Mouse (Mus musculus): Measurements from ENCODE around the gene Rdh12. TPM values are rescaled to one million over a fixed set of nuclear protein-coding genes. Genes with fewer than 3 reads are reported as not detected.

Rdh12 gene
- polyA plus RNA-seq, 1 experiment from 2014 or later = 2.5 TPM

DNA sequence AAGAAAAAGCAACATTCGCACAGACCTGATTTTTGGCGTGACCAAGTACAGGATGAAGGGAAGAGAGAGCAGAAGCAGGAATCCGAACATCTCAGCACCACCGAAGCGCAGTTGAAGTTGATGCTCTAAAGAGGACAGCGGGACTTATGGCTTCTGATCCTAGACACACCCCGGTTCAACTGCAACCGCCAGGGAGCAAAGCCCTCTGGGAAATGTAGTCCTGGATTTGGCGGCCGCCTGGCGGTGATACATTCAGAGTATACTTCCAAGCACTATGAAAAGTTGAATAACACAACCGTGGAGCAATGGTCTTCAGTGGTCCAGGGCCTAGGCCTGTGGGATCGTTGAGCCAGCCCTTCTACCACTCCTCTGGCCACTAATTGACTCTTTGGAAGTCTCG, 17.0 kb upstream of the Rdh12 start:
- WGBS = 5% methylated on average over 14 of the region's 14 CpGs
- Histone ChIP-seq H3K27ac (peak overlapping the region; percentile 42; the same call in 1 of the 2 replicates), H3K36me3 (peaks cover 18% of the 10 kb centered on the region), H3K4me3 (replicated peaks) (peak overlapping the region; percentile 65), H3K27me3 (no peaks in the 10 kb centered on the region), H3K4me1 (replicated peaks) (peaks cover 10% of the 10 kb centered on the region), H3K9ac (replicated peaks) (peak overlapping the region; percentile 70), H3K9me3 (no peaks in the 10 kb centered on the region), H3K4me2 (peak overlapping the region; percentile 65)
- ATAC-seq (ENCODE audit: insufficient number of reproducible peaks, insufficient read depth, low FRiP score, low TSS enrichment, low read depth) = peak; percentile 86

GRCm38 (mm10) chr12:79192193-79192592, 16.5 kb upstream of the Rdh12 start, which contains the start of gene Rdh11:
Gene Rdh11, minus strand, starts transcription at chr12:79192293.
- Histone ChIP-seq H3K4me3 (replicated peaks) (peak within 1 kb of the TSS; percentile 65), H3K36me3 (peaks cover 13% of the 10 kb centered on the region), H3K9ac (replicated peaks) (peak within 1 kb of the TSS; percentile 70), H3K4me1 (replicated peaks) (peaks cover 10% of the 10 kb centered on the region), H3K4me2 (peak within 1 kb of the TSS; percentile 65), H3K27ac (peak within 1 kb of the TSS; percentile 42; the same call in 1 of the 2 replicates), H3K27me3 (no peaks in the 10 kb centered on the region), H3K9me3 (no peaks in the 10 kb centered on the region)
- no peak for ATAC-seq (ENCODE audit: insufficient number of reproducible peaks, insufficient read depth, low FRiP score, low TSS enrichment, low read depth)
- 58% methylated on average over 6 of the region's 6 CpGs for WGBS

- H3K27ac ChIP-seq = no peak overlapping the region
- H3K4me2 ChIP-seq = no peak overlapping the region
- no peak overlapping the region for H3K9ac ChIP-seq (replicated peaks)
- H3K4me3 ChIP-seq (replicated peaks) = no peak overlapping the region
- ATAC-seq (ENCODE audit: insufficient number of reproducible peaks, insufficient read depth, low FRiP score, low TSS enrichment, low read depth) = no peak
- 5% methylated on average over 3 of the region's 3 CpGs for WGBS
- no peaks in the 10 kb centered on the region for H3K27me3 ChIP-seq
- no peaks in the 10 kb centered on the region for H3K9me3 ChIP-seq
- peaks cover 10% of the 10 kb centered on the region for H3K4me1 ChIP-seq (replicated peaks)
- H3K36me3 ChIP-seq = peaks cover under 1% of the 10 kb centered on the region; the same call in 1 of the 2 replicates
Measured at GRCm38 (mm10) chr12:79193441-79193840, 15.3 kb upstream of the Rdh12 start.

DNA sequence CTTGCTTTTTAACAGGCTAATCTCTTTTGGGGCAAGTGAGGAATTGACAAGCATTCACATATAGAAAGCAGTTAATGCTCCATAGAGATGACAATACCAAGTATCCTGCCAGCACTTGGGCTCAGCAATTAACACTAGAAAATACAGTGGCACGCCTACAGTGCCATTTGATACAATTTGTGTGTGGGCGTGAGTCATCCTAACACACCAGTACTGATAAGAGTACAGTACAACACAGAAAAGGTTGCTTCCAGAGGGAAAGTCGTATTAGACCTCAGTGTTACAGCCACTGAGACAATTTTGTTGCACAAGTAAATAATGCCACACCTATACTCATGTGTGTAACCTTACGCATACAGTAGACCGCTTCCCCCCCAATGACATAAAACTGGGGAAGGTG, 11.6 kb upstream of the Rdh12 start:
- no peaks in the 10 kb centered on the region for H3K4me1 ChIP-seq (replicated peaks)
- H3K27ac ChIP-seq = no peak overlapping the region
- H3K4me2 ChIP-seq = no peak overlapping the region
- H3K27me3 ChIP-seq = no peaks in the 10 kb centered on the region
- H3K4me3 ChIP-seq (replicated peaks) = no peak overlapping the region
- no peak for ATAC-seq (ENCODE audit: insufficient number of reproducible peaks, insufficient read depth, low FRiP score, low TSS enrichment, low read depth)
- no peak overlapping the region for H3K9ac ChIP-seq (replicated peaks)
- 86% methylated on average over 5 of the region's 5 CpGs for WGBS
- H3K36me3 ChIP-seq = no peaks in the 10 kb centered on the region
- H3K9me3 ChIP-seq = no peaks in the 10 kb centered on the region

- ATAC-seq (ENCODE audit: insufficient number of reproducible peaks, insufficient read depth, low FRiP score, low TSS enrichment, low read depth) = no peak
- WGBS = 72% methylated on average over 3 of the region's 3 CpGs
Measured at GRCm38 (mm10) chr12:79201882-79202281, 6.8 kb upstream of the Rdh12 start.

GRCm38 (mm10) chr12:79211447-79211846, 2.7 kb downstream of the Rdh12 start:
- H3K27ac ChIP-seq = no peak overlapping the region
- no peak overlapping the region for H3K4me2 ChIP-seq
- no peaks in the 10 kb centered on the region for H3K27me3 ChIP-seq
- WGBS = 84% methylated on average over 8 of the region's 8 CpGs
- H3K4me3 ChIP-seq (replicated peaks) = no peak overlapping the region
- no peaks in the 10 kb centered on the region for H3K36me3 ChIP-seq
- no peak for ATAC-seq (ENCODE audit: insufficient number of reproducible peaks, insufficient read depth, low FRiP score, low TSS enrichment, low read depth)
- H3K4me1 ChIP-seq (replicated peaks) = peaks cover 6% of the 10 kb centered on the region; the same call in 1 of the 2 replicates
- H3K9me3 ChIP-seq = no peaks in the 10 kb centered on the region
- no peak overlapping the region for H3K9ac ChIP-seq (replicated peaks)

More at GRCm38 (mm10) chr12:79201882-79202281, 6.8 kb upstream of the Rdh12 start:
- Histone ChIP-seq H3K27me3 (no peaks in the 10 kb centered on the region), H3K27ac (no peak overlapping the region), H3K9me3 (no peaks in the 10 kb centered on the region), H3K36me3 (no peaks in the 10 kb centered on the region), H3K4me2 (no peak overlapping the region), H3K9ac (replicated peaks) (no peak overlapping the region), H3K4me1 (replicated peaks) (no peaks in the 10 kb centered on the region), H3K4me3 (replicated peaks) (no peak overlapping the region)

GRCm38 (mm10) chr12:79217511-79217910, 8.8 kb downstream of the Rdh12 start:
- H3K4me3 ChIP-seq (replicated peaks) = no peak overlapping the region
- no peaks in the 10 kb centered on the region for H3K4me1 ChIP-seq (replicated peaks)
- no peaks in the 10 kb centered on the region for H3K27me3 ChIP-seq
- H3K9ac ChIP-seq (replicated peaks) = no peak overlapping the region
- no peaks in the 10 kb centered on the region for H3K9me3 ChIP-seq
- H3K36me3 ChIP-seq = no peaks in the 10 kb centered on the region
- no peak overlapping the region for H3K4me2 ChIP-seq
- no peak for ATAC-seq (ENCODE audit: insufficient number of reproducible peaks, insufficient read depth, low FRiP score, low TSS enrichment, low read depth)
- no peak overlapping the region for H3K27ac ChIP-seq
- 40% methylated on average over 5 of the region's 5 CpGs for WGBS

GRCm38 (mm10) chr12:79235485-79236080, 26.9 kb downstream of the Rdh12 start:
- H3K27me3 ChIP-seq = no peaks in the 10 kb centered on the region
- no peak overlapping the region for H3K4me3 ChIP-seq (replicated peaks)
- H3K9ac ChIP-seq (replicated peaks) = no peak overlapping the region
- no peak for ATAC-seq (ENCODE audit: insufficient number of reproducible peaks, insufficient read depth, low FRiP score, low TSS enrichment, low read depth)
- H3K9me3 ChIP-seq = no peaks in the 10 kb centered on the region
- H3K4me1 ChIP-seq (replicated peaks) = no peaks in the 10 kb centered on the region
- H3K4me2 ChIP-seq = no peak overlapping the region
- H3K36me3 ChIP-seq = peaks cover 77% of the 10 kb centered on the region
- WGBS = 88% methylated on average over 11 of the region's 11 CpGs
- no peak overlapping the region for H3K27ac ChIP-seq

- WGBS = 92% methylated on average over 2 of the region's 2 CpGs
- no peak for ATAC-seq (ENCODE audit: insufficient number of reproducible peaks, insufficient read depth, low FRiP score, low TSS enrichment, low read depth)
- Histone ChIP-seq H3K27ac (no peak overlapping the region), H3K4me3 (replicated peaks) (no peak overlapping the region), H3K9ac (replicated peaks) (no peak overlapping the region), H3K27me3 (no peaks in the 10 kb centered on the region), H3K4me1 (replicated peaks) (no peaks in the 10 kb centered on the region), H3K36me3 (peaks cover 98% of the 10 kb centered on the region), H3K4me2 (no peak overlapping the region), H3K9me3 (no peaks in the 10 kb centered on the region)
Measured at GRCm38 (mm10) chr12:79241985-79242384, 33.3 kb downstream of the Rdh12 start.

- Histone ChIP-seq H3K4me3 (replicated peaks) (no peak overlapping the region), H3K9me3 (no peaks in the 10 kb centered on the region), H3K27ac (no peak overlapping the region), H3K27me3 (no peaks in the 10 kb centered on the region), H3K9ac (replicated peaks) (no peak overlapping the region), H3K4me2 (no peak overlapping the region), H3K36me3 (peaks cover 98% of the 10 kb centered on the region), H3K4me1 (replicated peaks) (no peaks in the 10 kb centered on the region)
- WGBS = 94% methylated on average over 6 of the region's 6 CpGs
- ATAC-seq (ENCODE audit: insufficient number of reproducible peaks, insufficient read depth, low FRiP score, low TSS enrichment, low read depth) = no peak
Measured at GRCm38 (mm10) chr12:79242921-79243320, 34.2 kb downstream of the Rdh12 start.

DNA sequence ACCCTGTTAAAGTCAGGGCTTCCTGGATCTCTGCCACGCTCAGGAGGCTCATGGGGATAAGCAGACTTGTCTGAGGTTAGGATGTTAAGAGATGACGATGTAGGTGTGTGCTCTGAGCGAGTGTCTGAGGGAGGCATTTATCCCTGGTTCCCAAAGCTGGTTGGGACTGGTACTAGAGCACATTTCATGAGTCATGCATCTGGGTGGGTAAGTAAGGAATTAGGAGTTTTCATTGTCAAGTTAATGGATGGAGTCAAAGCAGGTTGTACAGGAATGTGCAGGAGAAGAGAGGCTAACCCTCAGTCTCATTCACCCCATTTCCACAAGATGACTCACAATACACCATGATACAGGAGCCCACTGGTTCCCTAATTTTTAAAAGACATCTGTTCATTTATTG, 39.4 kb downstream of the Rdh12 start:
- peaks cover 96% of the 10 kb centered on the region for H3K36me3 ChIP-seq
- 90% methylated on average over 3 of the region's 3 CpGs for WGBS
- ATAC-seq (ENCODE audit: insufficient number of reproducible peaks, insufficient read depth, low FRiP score, low TSS enrichment, low read depth) = no peak

More for the DNA sequence above, 39.4 kb downstream of the Rdh12 start:
- Histone ChIP-seq H3K9ac (replicated peaks) (no peak overlapping the region), H3K9me3 (no peaks in the 10 kb centered on the region), H3K4me3 (replicated peaks) (no peak overlapping the region), H3K27ac (no peak overlapping the region), H3K4me2 (no peak overlapping the region), H3K27me3 (no peaks in the 10 kb centered on the region), H3K4me1 (replicated peaks) (no peaks in the 10 kb centered on the region)
